Mouse (Mus musculus) embryonic stem cell, embryonic (primary cell): ENCODE measurements at regions not wholly inside any gene's neighbourhood (a gene's known extent, or its start where the extent isn't known, plus 50 kb on each side); places are given as distances from the start of the nearest gene placed in this dataset.

ENCODE experiments used
- CTCF ChIA-PET, 4 experiments: fragments of 300-600 bp in 2 of 4; fragments of 350-600 bp in 2 of 4; sonication (Branson Sonifier 250); formaldehyde crosslinking; loops; one replicate each; lab custom pipeline; 2022; ENCODE audit warnings: inconsistent platforms in 2 of 4; lab: Charles Lee
- POLR2A ChIA-PET, 4 experiments: fragments of 300-600 bp in 2 of 4; fragments of 350-600 bp in 2 of 4; sonication (Branson Sonifier 250); formaldehyde crosslinking; loops; one replicate each; lab custom pipeline; 2022; ENCODE audit warnings: antibody characterized with exemption in 4 of 4, inconsistent platforms in 1 of 4; lab: Charles Lee

DNA sequence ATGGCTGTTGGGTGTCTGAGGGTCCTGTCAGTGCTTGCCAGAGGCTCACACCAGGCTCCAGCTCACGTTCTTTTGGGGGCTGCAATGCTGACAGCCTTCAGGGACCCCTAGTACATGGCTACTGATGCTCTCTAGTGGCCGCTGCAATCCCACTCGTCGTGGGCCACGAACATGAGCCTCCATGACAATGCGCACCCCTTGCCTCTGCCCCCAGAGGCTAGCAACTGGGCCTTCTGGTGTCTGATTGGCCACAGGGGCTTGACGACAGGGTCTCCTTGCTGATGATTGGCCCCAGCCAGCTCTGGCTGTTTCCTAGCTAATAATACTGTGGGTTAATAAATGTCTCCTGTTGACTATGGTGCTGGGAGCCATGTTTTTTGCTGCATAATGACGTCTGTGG, 61.1 kb downstream of the Rtl1 start:
- ChIA-PET POLR2A (interaction anchor here in 3 of 4 experiments (0.7 to 6.9 kb wide), 26 partner anchors 8 to 410 kb away, joined by 3 to 133 read pairs (median 4); no protein-coding TSS in a partner anchor), CTCF (interaction anchor here in 3 of 4 experiments (0.6 to 1.9 kb wide), 6 partner anchors 8 to 32 kb away, joined by 3 to 5 read pairs (median 4); no protein-coding TSS in a partner anchor)

DNA sequence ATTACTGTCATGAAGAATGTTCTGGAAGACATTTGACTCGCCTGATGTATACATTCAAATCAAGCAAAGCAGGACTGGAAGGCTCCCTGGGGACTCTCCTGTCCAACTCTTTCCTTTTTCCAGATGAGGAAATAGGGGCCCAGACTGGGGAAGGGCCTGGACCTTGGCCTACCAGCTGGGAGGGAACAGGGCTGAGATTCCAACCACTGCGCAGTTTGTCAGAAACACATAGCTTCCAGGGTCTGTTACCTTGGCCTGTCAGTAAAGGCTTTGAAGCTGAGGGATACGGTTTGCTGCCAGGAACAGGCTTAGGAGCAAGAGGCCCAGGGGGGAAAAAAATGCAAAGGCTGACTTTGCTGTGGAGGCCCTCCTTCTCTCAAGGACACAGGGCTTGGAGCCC, 61.5 kb downstream of the Rtl1 start:
- ChIA-PET CTCF (interaction anchor here in 2 of 4 experiments (1.3 kb wide), 2 partner anchors 8 to 29 kb away, joined by 3 to 4 read pairs; no protein-coding TSS in a partner anchor), POLR2A (interaction anchor here in 3 of 4 experiments (0.7 to 6.9 kb wide), 22 partner anchors 8 to 411 kb away, joined by 3 to 133 read pairs (median 4); no protein-coding TSS in a partner anchor)

DNA sequence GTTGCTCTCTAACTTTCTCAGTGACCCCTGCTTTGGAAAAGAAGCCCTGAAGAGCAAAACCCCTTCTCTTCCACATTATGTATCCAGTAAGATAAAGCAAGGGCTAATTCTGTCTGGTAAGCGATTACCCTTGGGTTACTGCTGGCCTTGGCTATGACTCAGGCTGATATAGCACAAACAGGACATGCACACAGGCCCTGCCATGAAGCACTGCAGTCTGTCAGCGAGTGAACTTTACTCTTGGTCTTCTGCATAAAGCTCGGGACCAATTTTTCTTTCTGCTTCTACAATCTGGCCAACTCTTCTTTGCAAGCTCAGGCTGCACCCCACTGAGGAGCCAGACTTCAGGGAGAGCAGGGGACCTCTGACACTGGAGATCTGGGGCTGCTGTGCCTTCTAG, 63.6 kb downstream of the Rtl1 start:
- ChIA-PET POLR2A (interaction anchor here in 1 of 4 experiments (0.9 kb wide), 1 partner anchor 23 kb away, joined by 3 read pairs; no protein-coding TSS in a partner anchor), CTCF (no interaction called here)

DNA sequence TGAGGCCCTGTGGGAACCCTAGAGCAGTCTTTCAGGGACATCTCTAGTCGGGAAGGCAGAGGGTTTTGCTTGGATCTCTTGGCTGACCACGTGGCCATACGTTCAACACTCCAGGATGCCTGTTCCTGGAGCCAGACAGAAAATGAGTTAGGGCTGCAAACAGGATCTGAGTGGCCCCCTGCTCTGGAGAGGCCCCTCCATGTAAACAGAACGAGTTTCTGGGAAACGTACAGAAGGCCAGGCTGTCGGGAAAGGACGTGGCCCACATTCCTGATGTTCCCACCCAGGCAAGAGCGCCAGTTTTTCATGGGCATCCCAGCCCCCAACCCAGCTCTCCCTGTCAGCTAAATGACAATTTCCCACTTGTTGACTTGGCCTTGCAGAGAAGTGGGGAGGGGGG, 67.7 kb downstream of the Rtl1 start:
- ChIA-PET CTCF (interaction anchor here in 3 of 4 experiments (0.6 to 2.0 kb wide), 5 partner anchors 8 to 887 kb away, joined by 3 to 19 read pairs (median 5); no protein-coding TSS in a partner anchor), POLR2A (interaction anchor here in 3 of 4 experiments (0.5 to 6.1 kb wide), 13 partner anchors 7 to 89 kb away, joined by 3 to 133 read pairs (median 5); no protein-coding TSS in a partner anchor)

DNA sequence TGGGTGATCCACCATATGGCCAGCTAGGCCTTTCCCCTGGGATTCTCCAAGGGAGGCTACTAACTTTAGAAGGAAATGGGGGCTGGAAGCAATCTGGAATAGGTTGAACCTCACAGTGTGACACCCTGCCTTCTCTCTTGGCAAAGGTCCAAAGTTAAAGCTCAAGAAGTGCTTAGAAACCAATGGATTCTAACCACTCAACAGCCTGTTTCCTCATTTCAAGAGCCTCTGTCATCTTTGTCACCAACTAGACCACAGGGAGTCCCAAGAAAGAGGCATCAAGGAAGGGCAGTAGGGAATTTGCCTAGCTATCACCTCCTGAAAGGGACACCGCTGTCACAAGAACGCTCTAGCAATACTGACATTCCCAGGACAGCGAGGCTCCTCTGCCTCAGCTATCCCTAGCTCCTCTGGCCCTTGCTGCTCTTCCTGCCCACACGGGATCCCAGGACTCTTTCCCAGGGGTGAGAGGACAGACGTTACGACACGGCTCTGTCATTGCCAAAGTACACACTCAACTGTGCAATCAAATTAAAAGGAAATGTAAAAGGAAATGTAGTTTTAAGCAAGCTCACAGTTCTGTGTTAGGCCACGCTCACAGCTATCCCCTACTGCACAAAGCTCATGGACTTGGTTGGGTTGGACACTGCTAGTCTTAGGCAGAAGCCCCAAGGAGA, 68.6 kb downstream of the Rtl1 start:
- POLR2A ChIA-PET: interaction anchor here in 3 of 4 experiments (0.6 to 6.1 kb wide), 19 partner anchors 8 to 740 kb away, joined by 3 to 133 read pairs (median 7); no protein-coding TSS in a partner anchor
- CTCF ChIA-PET: interaction anchor here in 2 of 4 experiments (0.6 to 2.0 kb wide), 5 partner anchors 9 to 11 kb away, joined by 3 to 19 read pairs (median 5); no protein-coding TSS in a partner anchor

DNA sequence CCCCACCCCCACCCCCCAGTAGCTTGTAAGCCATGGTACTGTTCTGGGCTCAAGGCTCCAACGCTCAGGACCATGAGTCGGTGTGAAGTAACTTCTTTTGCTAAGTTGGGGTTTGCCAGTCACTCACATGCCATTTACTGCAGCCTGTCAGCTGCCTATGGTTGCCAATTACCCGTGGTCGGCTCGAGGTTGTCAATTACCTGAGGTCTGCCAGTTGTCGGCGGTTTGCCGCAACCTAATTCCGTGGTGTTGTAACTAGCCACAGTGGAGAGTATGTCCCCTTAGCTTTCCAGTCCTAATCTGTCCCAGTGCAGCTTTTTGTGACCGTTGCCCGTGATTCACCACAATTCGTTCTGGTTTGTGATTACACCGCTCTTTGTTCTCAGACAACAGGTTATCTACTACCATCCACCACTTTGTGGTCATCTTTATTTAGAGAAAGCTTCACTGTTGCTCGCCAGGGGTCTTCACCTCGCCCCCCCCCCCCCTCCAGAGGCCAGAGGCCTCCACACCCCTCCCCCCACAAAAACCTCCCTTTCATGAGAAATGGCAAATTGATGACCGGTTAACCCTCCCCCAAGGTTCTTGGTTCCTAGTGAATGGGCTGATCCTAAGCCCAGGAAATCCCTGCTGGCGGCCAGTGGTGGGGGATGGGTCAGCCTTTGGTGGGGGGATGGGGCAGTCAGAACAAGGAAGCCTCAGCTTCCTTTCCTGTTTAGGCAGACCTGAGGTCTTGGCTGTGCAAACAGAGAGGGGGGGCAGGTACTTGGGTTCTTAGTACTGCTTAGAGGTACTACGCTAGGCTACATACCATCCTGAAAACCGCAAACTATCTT, 69.7 kb downstream of the Rtl1 start:
- CTCF ChIA-PET: interaction anchor here in 3 of 4 experiments (0.5 to 2.0 kb wide), 13 partner anchors 9 to 187 kb away, joined by 3 to 8 read pairs (median 5); no protein-coding TSS in a partner anchor
- POLR2A ChIA-PET: interaction anchor here in 3 of 4 experiments (0.6 to 6.1 kb wide), 31 partner anchors 9 to 738 kb away, joined by 3 to 133 read pairs (median 4); no protein-coding TSS in a partner anchor

DNA sequence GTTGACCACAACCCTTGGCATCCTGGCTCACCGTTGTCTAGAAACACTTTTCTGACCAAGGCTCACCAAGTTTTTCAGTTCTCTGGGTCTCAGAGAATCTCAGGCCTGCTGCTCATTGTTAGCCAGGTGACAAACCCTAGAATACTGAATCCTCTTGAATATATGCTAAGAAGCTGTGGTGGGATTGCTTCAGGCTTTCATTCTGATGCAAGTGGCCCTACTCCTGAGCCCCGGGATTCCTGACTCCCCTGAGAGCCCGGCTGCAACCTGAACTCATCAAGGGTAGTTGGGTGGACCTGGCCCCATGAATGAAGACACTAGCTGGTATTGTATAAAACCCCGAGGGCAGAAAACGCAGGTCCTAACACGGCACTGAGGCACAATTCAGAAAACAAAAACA, 70.6 kb downstream of the Rtl1 start:
- ChIA-PET POLR2A (interaction anchor here in 3 of 4 experiments (0.6 to 6.1 kb wide), 31 partner anchors 9 to 610 kb away, joined by 3 to 133 read pairs (median 4); no protein-coding TSS in a partner anchor), CTCF (interaction anchor here in 3 of 4 experiments (1.0 to 1.9 kb wide), 5 partner anchors 10 to 20 kb away, joined by 3 to 6 read pairs (median 5); no protein-coding TSS in a partner anchor)

DNA sequence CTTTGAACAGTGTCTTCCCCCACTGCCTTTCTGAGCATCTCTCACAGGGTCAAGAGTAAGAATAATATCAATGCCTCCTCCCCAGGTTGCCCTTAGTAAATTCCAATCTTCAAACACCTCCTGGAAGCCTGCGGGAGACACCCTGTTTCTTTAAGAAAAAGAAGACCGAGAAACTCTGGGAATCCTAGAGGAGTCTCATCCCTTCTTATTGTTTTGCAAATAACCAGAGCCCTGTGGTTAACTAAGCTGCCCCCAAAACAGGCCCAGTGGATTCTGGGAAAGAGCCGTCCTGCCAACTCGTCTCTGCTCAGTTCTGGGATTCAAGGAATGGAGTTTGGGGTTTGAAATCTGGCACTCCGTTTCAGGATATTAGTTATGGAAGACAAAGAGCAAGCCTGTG, 71.2 kb downstream of the Rtl1 start:
- POLR2A ChIA-PET: interaction anchor here in 3 of 4 experiments (0.6 to 6.1 kb wide), 24 partner anchors 9 to 609 kb away, joined by 3 to 133 read pairs (median 5); no protein-coding TSS in a partner anchor
- CTCF ChIA-PET: interaction anchor here in 2 of 4 experiments (1.2 to 1.9 kb wide), 4 partner anchors 10 to 20 kb away, joined by 3 to 6 read pairs (median 5); no protein-coding TSS in a partner anchor

DNA sequence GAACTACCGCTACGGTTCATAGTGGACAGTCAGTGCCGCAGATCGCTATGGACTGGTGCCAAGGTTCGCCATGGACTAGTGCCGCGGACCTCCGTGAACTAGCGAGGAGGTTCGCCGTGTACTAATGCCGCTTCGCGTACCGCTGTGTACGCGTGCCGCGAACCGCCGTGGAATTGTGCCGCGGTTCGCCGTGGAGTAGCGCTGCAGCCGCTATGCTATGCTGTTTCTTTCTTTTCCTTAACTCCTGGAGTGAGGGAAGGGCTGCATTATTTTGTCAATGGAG, 71.9 kb downstream of the Rtl1 start:
- ChIA-PET CTCF (no interaction called here), POLR2A (interaction anchor here in 3 of 4 experiments (0.7 to 6.1 kb wide), 9 partner anchors 8 to 250 kb away, joined by 3 to 133 read pairs (median 5); no protein-coding TSS in a partner anchor)

DNA sequence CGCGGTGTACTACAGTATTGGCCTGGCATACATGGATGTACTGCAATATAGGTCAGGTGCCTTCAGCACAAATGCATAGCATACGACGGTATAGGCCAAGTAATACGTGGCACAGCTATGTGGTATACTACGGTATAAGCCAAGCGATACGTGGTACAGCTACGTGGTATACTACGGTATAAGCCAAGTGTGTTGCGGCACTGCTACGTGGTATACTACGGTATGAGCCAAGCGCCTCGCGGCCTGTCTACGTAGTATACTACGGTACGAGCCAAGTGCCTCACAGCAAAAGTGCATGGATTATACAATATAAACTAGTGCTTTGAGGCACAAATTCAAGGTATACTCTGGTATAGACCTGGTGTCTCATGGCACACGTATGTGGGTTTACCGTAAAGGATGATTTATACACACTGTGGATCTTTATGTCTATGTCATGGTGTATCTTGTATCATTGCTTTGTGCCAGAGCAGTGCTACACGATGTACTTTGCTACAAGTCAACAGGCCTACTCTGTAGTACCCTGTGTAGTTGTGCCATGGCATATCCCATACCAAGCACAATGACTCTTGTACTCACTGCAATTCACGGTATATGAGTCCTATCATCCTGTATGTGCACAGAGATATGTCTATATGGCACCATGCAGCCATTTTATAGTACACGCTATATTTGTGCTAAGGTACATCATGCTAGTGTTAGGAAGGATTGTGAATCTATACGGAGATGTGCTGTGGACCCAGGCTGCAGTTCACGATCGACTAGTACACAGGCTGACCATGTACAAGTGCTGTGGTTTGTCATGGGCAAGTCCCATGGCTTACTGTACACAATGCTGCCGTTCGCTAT, 72.5 kb downstream of the Rtl1 start:
- ChIA-PET POLR2A (interaction anchor here in 3 of 4 experiments (0.6 to 6.1 kb wide), 15 partner anchors 7 to 249 kb away, joined by 3 to 133 read pairs (median 7); no protein-coding TSS in a partner anchor), CTCF (interaction anchor here in 2 of 4 experiments (0.6 to 1.0 kb wide), 2 partner anchors 15 to 386 kb away, joined by 3 read pairs; no protein-coding TSS in a partner anchor)

DNA sequence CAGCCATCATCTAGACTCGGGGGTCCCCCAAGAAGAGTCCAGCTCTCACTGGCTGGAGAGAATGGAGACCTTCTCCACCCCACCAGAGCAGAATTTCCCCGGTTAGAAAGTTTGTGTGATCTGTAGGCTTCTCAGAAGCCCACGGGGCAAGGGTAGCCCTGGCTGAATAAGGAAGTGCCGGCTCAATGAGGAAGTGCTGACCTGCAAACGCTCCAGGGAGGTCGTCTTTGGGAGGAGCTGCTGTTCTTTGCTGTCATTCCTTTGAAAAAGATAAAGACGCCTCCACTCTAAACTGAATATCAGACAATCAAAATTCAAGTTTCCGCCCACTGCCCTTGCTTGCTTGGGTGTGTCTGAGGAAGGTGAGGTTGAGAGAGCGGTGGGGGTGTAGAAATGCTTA, 73.0 kb downstream of the Dlk1 start:
- ChIA-PET CTCF (interaction anchor here in 1 of 4 experiments (0.6 to 1.2 kb wide), 2 partner anchors 17 to 18 kb away, joined by 5 to 7 read pairs; no protein-coding TSS in a partner anchor), POLR2A (interaction anchor here in 3 of 4 experiments (0.5 to 3.0 kb wide), 15 partner anchors 9 to 77 kb away, joined by 3 to 18 read pairs (median 5); no protein-coding TSS in a partner anchor)

DNA sequence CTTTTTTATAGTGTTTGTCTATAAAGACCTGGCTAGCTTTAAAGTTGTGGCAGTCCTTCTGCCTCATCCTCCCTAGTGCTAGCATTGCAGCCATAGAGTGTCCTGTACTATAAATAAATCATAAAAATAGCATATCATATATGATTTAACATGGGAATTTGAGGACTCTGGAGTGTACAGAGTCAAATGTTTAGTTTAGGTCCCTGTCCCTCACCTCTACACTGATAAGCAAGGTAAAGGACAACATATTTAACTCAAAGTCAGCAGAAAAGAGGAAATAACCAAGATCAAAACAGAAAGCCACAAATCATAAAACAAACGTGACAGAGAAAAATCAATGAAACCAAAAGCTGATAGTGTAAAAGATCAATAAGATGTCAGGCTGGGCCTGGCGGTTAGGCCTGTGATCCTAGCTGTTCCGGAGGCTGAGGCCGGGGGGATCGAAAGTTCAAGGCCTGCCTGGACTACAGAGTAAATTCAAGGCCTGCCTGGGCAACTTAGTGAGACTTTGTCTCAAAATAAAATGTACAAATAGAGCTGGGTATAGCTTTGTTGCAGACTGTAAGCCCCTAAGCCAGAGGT, 68.7 kb downstream of the Dlk1 start:
- CTCF ChIA-PET: no interaction called here
- POLR2A ChIA-PET: interaction anchor here in 1 of 4 experiments (0.8 to 4.5 kb wide), 2 partner anchors 10 to 29 kb away, joined by 3 to 33 read pairs; no protein-coding TSS in a partner anchor

DNA sequence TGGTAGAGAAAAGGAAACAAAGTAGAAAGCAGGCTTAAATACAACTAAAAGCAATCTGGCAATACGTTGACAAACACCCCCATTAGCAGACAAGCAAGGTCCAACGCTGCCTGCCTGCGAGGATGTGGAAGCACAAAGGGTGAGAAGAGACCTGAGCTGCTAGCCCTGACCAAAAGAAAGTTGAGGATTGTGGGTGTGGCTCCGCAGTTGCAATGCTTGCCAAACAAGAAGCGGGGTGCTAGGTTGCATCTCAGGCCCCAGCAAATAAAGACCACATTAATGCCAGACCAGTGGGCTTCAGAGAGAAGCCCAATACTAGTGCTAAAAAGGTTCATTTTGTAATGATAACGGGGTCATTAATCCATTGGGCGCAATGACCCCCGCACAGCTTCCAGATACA, 67.8 kb downstream of the Dlk1 start:
- ChIA-PET CTCF (interaction anchor here in 1 of 4 experiments (2.0 kb wide), 1 partner anchor 22 kb away, joined by 4 read pairs; no protein-coding TSS in a partner anchor), POLR2A (interaction anchor here in 2 of 4 experiments (0.7 to 4.5 kb wide), 9 partner anchors 9 to 23 kb away, joined by 3 to 33 read pairs (median 4); no protein-coding TSS in a partner anchor)

DNA sequence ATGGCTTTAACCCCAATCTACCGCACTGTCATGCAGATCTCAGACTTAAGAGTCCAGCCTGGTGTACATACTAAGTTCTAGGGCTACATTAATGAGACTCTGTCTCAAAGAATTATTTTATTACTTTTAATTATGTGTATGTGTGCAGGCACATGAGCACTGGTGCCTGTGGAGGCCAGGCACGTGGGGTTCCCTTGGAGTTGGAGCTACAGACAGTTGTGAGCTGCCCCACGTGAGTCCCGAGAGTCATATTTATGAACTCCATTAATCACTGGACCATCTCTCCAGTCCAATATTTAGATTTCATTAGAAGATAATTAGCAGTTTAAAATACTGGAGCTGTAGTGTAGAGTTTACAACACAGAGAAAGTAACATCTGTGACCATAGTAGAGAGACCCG, 67.2 kb downstream of the Dlk1 start:
- POLR2A ChIA-PET: interaction anchor here in 3 of 4 experiments (0.6 to 4.5 kb wide), 11 partner anchors 8 to 23 kb away, joined by 3 to 33 read pairs (median 3); no protein-coding TSS in a partner anchor
- CTCF ChIA-PET: interaction anchor here in 1 of 4 experiments (2.0 kb wide), 1 partner anchor 23 kb away, joined by 4 read pairs; no protein-coding TSS in a partner anchor

DNA sequence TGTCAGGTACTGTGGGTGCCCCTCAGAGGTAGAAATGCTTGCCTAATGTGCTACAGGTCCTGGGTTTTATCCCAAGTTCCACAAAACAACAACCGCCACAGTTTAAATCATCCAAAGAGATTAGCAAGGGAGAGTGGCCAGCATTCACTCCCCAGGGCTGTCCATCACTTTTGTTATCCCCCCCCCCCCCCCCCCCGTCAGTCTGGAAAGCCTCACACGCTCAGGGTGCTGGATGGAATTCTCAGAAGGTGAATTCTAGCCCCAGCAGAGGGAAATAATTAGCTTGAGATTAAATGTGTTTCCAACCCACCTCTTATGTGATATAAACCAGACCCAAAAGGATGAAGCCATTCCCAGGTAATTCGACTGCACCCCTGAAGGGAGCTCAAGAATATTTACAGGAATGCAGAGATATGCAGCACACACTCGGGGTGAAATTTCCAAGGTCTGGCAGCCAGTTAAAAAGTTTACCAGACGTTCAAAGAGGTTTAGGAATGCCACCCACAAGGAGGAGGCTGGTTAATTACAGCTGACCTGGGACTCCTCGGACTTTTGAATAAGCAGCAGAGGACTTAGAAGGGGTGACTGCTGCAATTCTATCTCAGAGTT, 65.9 kb downstream of the Dlk1 start:
- ChIA-PET CTCF (interaction anchor here in 1 of 4 experiments (2.0 kb wide), 1 partner anchor 24 kb away, joined by 4 read pairs; no protein-coding TSS in a partner anchor), POLR2A (interaction anchor here in 3 of 4 experiments (0.6 to 4.5 kb wide), 9 partner anchors 8 to 268 kb away, joined by 3 to 33 read pairs (median 4); no protein-coding TSS in a partner anchor)

DNA sequence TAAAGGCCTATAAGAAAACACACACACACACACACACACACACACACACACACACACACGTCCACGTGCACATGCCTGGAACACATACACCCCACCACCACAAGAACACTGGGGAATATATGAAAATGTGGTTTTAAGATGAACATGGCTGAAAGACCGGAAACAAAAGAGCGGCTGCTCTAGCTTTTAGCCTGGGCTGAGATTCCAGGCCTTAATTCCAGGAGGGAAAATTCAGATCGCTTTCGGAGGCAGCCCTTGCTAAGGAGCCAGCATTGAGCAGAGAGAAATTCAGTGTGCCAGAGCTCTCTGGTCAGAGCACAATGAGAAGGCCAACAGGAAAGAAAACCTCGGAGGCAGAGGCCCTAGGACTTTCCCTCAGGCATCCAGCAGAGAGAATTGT, 65.1 kb downstream of the Dlk1 start:
- POLR2A ChIA-PET: interaction anchor here in 1 of 4 experiments (1.7 kb wide), 1 partner anchor 12 kb away, joined by 4 read pairs; no protein-coding TSS in a partner anchor
- CTCF ChIA-PET: no interaction called here
